Mouse (Mus musculus): ENCODE results near the gene Trpm1. TPM values are rescaled to one million over a fixed set of nuclear protein-coding genes. Genes with fewer than 3 reads are reported as not detected.

Trpm1 gene
- polyA plus RNA-seq, 1 experiment from 2014 or later, result 0.21 TPM

GRCm38 (mm10) chr7:64156918-64157690 lies 3.5 kb downstream of the Trpm1 start:
- 66% methylated on average over 7 of the region's 7 CpGs for whole genome bisulfite sequencing
- Histone ChIP-seq H3K4me3 (ENCODE audit: low read depth, low read length) (no peak overlapping the region), H3K36me3 (ENCODE audit: control insufficient read depth, insufficient read depth, low read length) (no peaks in the 10 kb centered on the region), H3K9ac (ENCODE audit: low read length) (no peak overlapping the region), H3K4me1 (replicated peaks; ENCODE audit: control insufficient read depth, insufficient read depth) (peaks cover 10% of the 10 kb centered on the region; the same call in 1 of the 2 replicates), H3K9me3 (ENCODE audit: control insufficient read depth, low read length) (no peaks in the 10 kb centered on the region), H3K4me2 (replicated peaks; ENCODE audit: low read depth) (no peak overlapping the region), H3K27ac (replicated peaks) (no peak overlapping the region), H3K27me3 (ENCODE audit: control insufficient read depth, insufficient read depth, low read length) (no peaks in the 10 kb centered on the region)
- ATAC-seq (ENCODE audit: low FRiP score, low TSS enrichment) (no peak), DNase-seq (ENCODE audit: low spot score) (no peak)
- TF ChIP-seq CTCF (IDR thresholded peaks at IDR 0.05; ENCODE audit: low read depth), result no peak
- no peak for TF ChIP-seq EP300 (optimal IDR thresholded peaks at IDR 0.05)

- H3K4me3 ChIP-seq (ENCODE audit: low read depth, low read length), result no peak overlapping the region
- no peaks in the 10 kb centered on the region for H3K27me3 ChIP-seq (ENCODE audit: control insufficient read depth, insufficient read depth, low read length)
- H3K36me3 ChIP-seq (ENCODE audit: control insufficient read depth, insufficient read depth, low read length), result no peaks in the 10 kb centered on the region
- no peak overlapping the region for H3K4me2 ChIP-seq (replicated peaks; ENCODE audit: low read depth)
- 75% methylated on average over 12 of the region's 12 CpGs for WGBS
- no peak for ATAC-seq (ENCODE audit: low FRiP score, low TSS enrichment)
- no peak overlapping the region; the same call in 1 of the 2 replicates for H3K27ac ChIP-seq (replicated peaks)
- peaks cover 10% of the 10 kb centered on the region; the same call in 1 of the 2 replicates for H3K4me1 ChIP-seq (replicated peaks; ENCODE audit: control insufficient read depth, insufficient read depth)
- H3K9ac ChIP-seq (ENCODE audit: low read length), result no peak overlapping the region
- no peak for DNase-seq (ENCODE audit: low spot score)
- TF ChIP-seq CTCF (IDR thresholded peaks at IDR 0.05; ENCODE audit: low read depth), result no peak
- TF ChIP-seq EP300 (optimal IDR thresholded peaks at IDR 0.05), result no peak
- H3K9me3 ChIP-seq (ENCODE audit: control insufficient read depth, low read length), result no peaks in the 10 kb centered on the region
Measured at GRCm38 (mm10) chr7:64158281-64159055, 4.8 kb downstream of the Trpm1 start.

- TF ChIP-seq EP300 (optimal IDR thresholded peaks at IDR 0.05), result no peak
- TF ChIP-seq CTCF (IDR thresholded peaks at IDR 0.05; ENCODE audit: low read depth), result no peak
- peaks cover 10% of the 10 kb centered on the region; the same call in 1 of the 2 replicates for H3K4me1 ChIP-seq (replicated peaks; ENCODE audit: control insufficient read depth, insufficient read depth)
- no peak overlapping the region for H3K4me3 ChIP-seq (ENCODE audit: low read depth, low read length)
- no peaks in the 10 kb centered on the region for H3K27me3 ChIP-seq (ENCODE audit: control insufficient read depth, insufficient read depth, low read length)
- H3K4me2 ChIP-seq (replicated peaks; ENCODE audit: low read depth), result no peak overlapping the region
- no peak for DNase-seq (ENCODE audit: low spot score)
- no peaks in the 10 kb centered on the region for H3K36me3 ChIP-seq (ENCODE audit: control insufficient read depth, insufficient read depth, low read length)
- no peak for ATAC-seq (ENCODE audit: low FRiP score, low TSS enrichment)
- WGBS, result 60% methylated on average over 5 of the region's 5 CpGs
- no peak overlapping the region for H3K9ac ChIP-seq (ENCODE audit: low read length)
- no peak overlapping the region; the same call in none of the 2 replicates for H3K27ac ChIP-seq (replicated peaks)
- H3K9me3 ChIP-seq (ENCODE audit: control insufficient read depth, low read length), result no peaks in the 10 kb centered on the region
Measured at GRCm38 (mm10) chr7:64159056-64159542, 5.5 kb downstream of the Trpm1 start.

GRCm38 (mm10) chr7:64159612-64160591 lies 6.3 kb downstream of the Trpm1 start:
- Histone ChIP-seq H3K9me3 (ENCODE audit: control insufficient read depth, low read length) (no peaks in the 10 kb centered on the region), H3K4me2 (replicated peaks; ENCODE audit: low read depth) (no peak overlapping the region; the same call in 1 of the 2 replicates), H3K9ac (ENCODE audit: low read length) (no peak overlapping the region), H3K27ac (replicated peaks) (no peak overlapping the region; the same call in none of the 2 replicates), H3K4me1 (replicated peaks; ENCODE audit: control insufficient read depth, insufficient read depth) (peaks cover 10% of the 10 kb centered on the region; the same call in 1 of the 2 replicates), H3K27me3 (ENCODE audit: control insufficient read depth, insufficient read depth, low read length) (no peaks in the 10 kb centered on the region), H3K4me3 (ENCODE audit: low read depth, low read length) (no peak overlapping the region), H3K36me3 (ENCODE audit: control insufficient read depth, insufficient read depth, low read length) (no peaks in the 10 kb centered on the region)
- DNase-seq (ENCODE audit: low spot score) (no peak), ATAC-seq (ENCODE audit: low FRiP score, low TSS enrichment) (no peak; the same call in 1 of the 2 replicates)
- TF ChIP-seq EP300 (optimal IDR thresholded peaks at IDR 0.05) (no peak), CTCF (IDR thresholded peaks at IDR 0.05; ENCODE audit: low read depth) (no peak)
- WGBS, result 42% methylated on average over 7 of the region's 7 CpGs

Data from stomach, postnatal 0 days (tissue).